Mouse (Mus musculus) gastrocnemius, postnatal 10 days (tissue): ENCODE measurements around the gene Slc25a51. TPM values are rescaled to one million over a fixed set of nuclear protein-coding genes. Genes with fewer than 3 reads are reported as not detected.
A peak's percentile ranks its signal among the peaks of the same experiment; 100 is the strongest.

Experiments
- DNase-seq: peaks from one replicate; pipeline ENCODE4 v3.0.0; 2021; ENCODE audit warnings: mixed read lengths
- long read RNA-seq, 2 experiments: library from polyadenylated mRNA; stranded (forward); transcript quantifications; one replicate each; pipeline ENCODE4 v2.0.0; 2021
- total RNA-seq, 2 experiments: library from RNA; stranded (reverse); gene quantifications; 2 replicates each; pipeline ENCODE4 v1.2.3; 2021

Gene Slc25a51
- total RNA-seq: 10 to 100 TPM; 73.2 to 75.5 TPM
- long read RNA-seq, experiment 1, full-length matches to known transcripts: 64 of 67 reads
- long read RNA-seq, experiment 1, partial matches to known transcripts: 1 of 67 reads
- long read RNA-seq, experiment 1, other reads (novel, unspliced or antisense): 2 of 67 reads
- long read RNA-seq, experiment 2, full-length matches to known transcripts: 60 of 63 reads
- long read RNA-seq, experiment 2, partial matches to known transcripts: 1 of 63 reads
- long read RNA-seq, experiment 2, other reads (novel, unspliced or antisense): 2 of 63 reads

DNA sequence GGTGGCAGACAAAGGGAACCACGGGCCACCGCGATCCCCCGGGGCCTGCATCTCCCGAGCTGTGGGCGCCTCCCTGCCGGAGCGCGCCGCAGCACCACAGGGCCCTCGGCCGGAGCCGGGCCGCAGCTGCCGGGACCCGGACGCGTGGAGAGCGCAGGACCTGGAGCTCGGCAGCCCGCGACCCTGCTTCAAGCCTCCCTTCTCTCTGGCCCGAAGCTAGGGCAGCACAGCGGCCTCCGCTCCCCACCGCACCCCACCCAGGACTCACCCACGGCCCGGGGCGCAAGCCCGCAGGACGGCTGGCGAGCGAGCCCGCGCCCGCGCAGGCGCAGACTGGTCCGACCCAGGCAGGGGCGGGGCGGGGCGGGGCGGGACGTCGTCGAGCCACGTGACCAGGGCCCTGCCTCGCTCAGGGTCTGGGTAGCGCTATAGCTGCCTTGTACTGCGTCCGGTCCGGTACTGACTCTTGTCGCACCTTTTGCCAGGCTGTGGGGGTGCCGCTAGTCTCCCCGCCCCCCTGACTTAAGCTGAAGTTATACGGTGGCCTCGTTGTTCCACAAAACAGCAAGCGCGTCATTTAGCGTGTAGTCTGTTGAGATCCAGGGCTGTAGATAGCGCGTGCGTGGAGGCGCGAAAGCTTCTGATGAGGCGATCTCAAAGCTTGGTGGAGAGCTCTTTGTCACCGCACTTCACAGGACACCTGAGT is at the start of gene Slc25a51:
Gene Slc25a51 (minus strand): TSS at position 340 of the 706 bp plus-strand sequence.
- DNase-seq: peak; percentile 85

DNA sequence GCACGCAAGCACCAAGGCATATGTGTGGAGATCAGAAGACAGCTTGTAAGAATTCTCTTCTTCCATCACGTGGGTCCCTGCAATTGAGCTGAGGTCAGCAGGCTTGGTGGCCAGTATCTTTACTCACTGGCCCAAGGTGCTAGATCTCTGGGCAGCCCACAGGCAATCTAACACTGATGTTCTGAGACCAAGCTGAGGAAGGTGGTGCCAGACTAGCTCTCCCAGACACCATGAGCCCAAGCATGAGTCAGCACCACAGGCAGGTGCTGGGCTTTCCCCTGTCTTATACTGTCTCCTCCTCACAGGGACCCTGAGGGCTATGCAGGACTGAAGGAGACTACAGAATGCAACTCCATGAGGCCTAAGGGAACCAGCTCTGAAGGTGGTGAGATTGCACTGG is 49.0 kb upstream of the Slc25a51 start:
- no peak for DNase-seq

DNA sequence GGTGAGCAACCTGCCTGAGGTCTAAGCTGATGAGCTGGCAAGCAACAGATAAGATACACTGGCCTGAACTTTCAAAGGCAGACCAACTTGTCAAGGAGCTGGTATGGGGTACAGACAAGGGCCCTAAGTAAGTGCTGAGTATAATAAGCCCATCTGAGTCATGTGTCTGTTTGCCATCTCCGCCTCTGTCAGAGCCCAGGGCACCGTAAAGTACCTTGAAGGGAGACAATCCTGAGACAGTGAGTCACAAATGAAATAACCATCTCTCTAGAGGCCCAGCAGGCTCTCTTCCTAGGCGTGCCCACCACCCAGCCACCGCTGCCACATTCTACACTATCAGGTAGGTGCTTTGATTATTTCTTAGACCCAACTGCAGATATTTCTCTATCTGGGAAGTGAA is 46.4 kb upstream of the Slc25a51 start:
- no peak for DNase-seq

DNA sequence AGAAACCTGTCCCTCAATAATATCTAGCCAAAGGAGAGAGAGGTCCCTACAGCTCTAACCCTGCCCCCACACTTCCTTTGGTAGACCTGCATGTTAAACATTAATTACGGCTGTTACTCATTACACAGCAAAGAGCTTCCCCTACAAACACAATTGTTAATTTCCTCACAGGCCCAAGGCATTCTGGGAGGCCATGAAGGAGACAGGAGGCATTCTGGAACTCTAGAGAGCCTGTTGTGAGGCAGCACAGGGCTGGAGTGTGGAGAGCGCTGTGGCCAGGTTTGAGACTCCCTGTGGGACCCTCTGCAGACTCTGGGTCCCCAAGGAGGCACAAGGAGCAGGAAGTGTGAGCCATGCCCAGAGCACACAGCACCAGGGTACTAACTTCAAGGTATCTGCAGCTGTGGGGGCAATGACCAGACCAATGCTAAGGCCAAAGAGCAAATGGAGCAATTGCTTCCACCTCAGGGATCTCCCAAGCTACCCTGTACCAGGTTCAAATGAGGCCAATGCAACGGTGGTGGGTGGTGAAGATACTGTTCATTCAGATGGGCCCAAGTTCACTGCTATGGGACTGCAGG is 44.8 kb upstream of the Slc25a51 start:
- no peak for DNase-seq

DNA sequence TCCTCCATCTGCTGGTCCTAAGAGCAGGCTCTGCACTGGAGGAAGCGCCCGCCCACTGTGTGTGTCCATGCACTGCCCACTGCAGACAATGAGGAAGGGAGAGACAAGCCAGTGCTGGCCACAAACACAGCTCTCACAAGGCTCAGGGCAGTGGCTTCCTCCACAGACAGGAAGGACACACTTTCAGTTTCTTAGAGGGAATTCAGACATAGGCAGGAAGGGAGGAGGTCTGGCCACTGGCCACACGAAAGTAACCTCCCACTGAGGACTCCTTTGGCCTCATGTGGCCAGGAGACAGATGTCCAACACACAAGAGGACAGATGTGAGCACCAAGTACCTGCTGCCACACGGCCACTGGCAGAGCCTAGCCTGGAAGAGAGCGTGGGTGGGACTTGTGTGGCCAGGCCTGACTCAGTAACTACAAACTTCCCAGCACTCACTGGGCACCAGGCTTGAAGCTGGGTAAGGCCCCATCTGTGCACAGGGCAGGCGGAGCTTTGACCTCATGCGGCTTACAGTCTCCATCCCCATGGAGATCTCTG is 44.1 kb upstream of the Slc25a51 start:
- no peak for DNase-seq

DNA sequence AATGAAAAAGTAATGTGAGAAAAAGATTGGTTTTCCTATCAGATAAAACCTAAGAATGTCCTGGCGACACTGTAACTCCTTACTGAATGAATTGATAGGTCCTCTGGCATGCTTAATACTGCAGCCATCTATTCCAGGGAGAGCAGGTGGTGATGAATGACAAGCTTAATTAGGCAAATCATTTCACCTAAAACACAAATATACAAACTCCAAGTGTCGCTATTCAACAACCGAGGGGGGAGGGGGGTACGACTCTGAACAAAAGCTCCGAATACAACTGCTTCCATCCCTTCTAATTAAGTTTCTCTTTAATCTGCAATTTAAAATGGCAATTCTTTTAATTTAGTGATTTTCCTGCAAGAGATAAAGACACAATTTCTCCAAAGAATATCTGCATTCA is 40.4 kb upstream of the Slc25a51 start:
- DNase-seq: no peak

DNA sequence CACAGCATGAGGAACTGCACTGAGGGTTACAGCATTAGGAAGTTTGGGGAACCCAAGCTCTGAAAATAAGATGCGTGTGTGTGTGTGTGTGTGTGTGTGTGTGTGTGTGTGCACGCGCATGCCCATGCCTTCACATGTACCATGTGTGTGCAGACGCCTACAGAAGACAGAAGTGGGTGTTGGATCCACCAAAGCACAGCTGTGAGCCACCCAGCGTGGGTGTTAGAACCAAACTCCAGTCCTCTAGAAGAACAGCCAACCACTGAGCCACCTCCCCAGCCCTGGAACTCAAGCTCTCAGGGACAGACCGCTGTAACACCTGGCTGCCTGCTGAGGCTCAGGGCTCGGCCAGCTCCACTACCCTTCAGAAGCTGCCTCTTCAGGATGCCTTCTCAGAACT is 39.9 kb upstream of the Slc25a51 start:
- no peak for DNase-seq

DNA sequence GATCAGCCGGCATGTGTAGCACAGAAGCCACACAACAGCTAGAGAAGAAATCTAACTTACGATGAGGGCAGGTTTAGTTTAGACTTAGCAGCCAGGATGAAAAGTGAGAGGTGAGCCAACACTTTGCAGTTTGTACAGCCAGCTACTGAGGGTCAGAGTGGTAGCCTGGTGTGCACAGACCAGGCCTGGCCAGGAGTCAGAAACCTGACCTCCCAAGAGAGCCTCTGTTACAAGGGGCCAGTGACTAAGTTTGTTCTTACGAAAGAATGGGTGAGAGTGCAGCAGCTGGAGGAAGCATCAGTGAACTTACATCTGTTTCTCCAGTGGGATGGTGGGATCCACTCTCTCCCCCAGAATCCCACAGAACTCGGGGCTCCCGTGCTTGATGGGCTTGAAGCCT is 38.6 kb upstream of the Slc25a51 start:
- DNase-seq: no peak

DNA sequence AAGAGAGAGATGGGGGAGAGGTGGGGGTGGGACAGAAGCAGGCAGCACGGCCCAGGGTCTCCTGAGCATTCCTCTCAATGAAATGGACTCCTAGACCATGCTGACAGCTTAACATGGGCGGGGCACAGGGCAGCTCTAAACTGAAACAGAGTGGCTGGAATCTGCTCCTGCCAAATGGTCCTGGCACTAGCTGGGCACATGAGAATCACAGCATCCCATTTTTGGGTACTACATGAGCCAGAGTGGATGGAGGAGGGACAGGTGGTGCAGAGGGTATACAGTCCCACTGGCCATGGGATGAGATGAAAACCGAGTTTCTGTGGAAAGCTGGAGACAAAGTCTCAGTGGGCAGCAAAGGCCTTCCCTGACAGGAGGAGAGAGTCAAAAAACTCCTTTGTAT is 36.7 kb upstream of the Slc25a51 start:
- no peak for DNase-seq

DNA sequence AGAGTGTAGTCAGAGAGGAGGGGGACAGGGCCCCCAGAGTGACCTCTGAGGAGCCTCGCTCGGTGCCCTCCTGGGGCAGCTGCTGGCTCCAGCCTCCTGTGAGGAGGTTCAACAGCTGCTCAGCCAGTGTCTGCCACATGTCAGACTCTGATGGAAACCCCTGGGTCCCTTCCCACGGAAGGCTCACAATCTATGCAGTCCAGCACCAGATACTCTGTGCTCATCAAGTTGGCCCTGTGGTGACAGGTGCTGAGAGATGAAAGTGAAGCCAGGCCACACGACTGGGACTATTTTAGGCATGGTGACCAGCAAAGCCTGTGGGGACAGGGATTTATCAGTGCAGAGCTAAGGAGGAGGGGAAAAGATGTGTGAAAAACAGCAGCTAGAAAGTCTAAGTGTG is 36.2 kb upstream of the Slc25a51 start:
- no peak for DNase-seq

DNA sequence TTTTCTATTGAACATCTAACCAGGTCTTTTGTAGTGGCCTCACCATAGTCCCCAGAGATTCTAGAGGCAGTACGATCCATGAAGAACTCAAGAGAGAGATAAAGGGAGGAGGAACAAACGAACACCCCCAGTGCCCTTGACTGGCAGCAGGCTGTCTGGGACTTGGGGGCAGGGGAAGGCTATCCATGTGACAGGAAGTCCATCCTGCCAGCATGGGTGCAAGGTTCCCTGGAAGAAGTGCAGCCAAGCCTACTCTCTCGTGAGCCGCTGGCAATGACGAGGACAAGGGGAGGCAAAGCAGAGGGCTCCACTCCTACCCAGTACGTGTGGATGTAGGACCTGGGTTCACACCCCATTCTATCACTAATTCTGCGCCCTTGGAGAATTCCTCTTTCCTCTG is 35.1 kb upstream of the Slc25a51 start:
- DNase-seq: no peak

DNA sequence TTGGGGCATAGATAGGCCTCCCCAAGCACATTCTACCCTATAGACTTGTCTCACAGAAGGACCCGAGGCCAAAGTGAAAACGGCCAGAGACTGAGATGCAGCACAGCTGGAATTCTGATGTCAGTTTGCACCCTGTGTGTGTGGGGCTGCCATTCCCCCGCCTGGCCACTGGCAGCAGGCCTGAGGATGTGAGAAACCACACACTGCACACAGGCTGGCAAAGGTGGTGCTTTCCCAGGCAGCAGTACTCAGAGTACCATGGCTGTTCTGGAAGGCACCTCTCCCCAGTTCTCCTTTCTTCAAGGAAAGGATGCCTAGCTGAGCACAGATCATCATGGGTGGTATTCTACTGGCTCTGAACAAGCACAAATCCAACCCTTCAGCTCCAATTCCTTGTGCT is 33.7 kb upstream of the Slc25a51 start:
- DNase-seq: no peak

DNA sequence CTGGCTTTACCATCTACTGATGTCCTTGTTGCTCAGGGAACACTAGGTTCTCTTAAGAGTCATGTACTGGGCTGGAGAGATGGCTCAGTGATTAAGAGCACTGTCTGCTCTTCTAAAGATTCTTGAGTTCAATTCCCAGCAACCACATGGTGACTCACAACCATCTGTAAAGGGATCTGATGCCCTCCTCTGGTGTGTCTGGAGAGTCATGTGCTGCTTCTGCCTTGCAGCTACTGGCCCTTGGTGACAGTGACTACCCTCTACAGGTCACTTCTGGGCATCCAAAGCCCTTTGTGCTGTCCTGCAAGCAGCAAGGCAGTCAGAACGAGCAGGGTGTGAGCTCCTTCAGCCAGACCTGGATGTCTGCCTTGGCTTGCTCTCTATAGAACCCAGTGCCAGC is 33.2 kb upstream of the Slc25a51 start:
- DNase-seq: no peak

DNA sequence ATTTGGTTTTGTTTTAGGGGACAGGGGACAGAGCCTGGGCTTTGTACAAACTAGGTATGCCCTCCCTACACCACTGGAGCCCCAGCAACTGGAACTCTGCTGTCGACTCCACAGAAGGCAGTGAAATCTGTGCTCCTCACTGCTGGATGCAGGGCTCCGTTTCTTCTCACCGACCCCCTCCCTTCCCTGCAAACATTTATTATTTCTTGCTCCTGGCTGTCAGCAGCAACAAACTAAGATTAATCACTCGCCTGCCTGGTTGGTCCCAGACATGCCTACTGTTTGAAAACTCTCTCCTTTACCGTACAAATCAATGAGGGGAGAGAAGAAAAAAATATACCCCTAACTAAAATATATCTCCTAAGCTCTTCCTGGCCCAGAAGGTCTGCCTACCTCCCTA is 30.7 kb upstream of the Slc25a51 start:
- no peak for DNase-seq

DNA sequence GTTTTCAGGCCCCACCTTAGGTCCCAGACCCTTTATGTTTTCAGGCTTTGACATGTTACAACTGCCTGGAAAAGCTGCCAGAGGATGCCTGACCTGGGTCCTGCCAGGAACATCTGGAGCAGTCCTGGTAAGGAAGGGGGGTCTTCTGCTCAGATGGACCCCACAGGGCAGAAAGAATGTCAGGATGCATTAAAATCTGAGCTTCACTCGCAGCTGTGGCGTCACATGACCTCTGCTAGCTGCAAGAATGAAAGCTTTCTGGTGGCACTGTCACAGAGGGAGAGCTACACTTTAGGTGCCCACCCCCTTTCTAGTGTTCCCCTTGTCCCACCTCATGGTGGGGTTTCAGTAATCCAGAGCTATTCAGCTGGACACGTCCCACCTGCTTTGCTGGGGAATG is 28.4 kb upstream of the Slc25a51 start:
- no peak for DNase-seq

DNA sequence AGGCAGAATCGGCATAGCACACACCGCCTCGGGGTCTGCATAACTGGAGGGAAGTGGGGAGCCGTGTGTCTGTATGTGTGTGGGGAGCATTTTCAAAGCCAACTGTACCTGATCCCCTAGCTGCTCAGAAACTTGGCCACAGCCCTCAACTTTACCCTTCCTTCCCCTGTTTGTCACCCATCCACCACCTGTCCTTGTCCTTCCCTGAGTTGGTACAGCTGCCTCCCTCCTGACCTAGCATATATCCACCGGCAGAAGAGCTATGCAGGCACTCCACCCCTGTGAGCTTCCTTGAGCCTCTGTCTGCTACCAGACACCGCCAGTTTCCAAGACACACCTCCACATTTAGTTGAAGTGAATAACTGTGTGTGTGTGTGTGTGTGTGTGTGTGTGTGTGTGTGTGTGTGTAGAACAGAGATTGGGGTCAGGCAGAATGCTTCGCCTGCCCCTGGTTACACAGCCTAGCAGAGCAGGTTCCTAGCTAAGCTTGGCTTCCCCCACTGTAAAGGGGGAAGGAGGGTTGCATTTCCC is 27.9 kb upstream of the Slc25a51 start:
- DNase-seq: no peak

DNA sequence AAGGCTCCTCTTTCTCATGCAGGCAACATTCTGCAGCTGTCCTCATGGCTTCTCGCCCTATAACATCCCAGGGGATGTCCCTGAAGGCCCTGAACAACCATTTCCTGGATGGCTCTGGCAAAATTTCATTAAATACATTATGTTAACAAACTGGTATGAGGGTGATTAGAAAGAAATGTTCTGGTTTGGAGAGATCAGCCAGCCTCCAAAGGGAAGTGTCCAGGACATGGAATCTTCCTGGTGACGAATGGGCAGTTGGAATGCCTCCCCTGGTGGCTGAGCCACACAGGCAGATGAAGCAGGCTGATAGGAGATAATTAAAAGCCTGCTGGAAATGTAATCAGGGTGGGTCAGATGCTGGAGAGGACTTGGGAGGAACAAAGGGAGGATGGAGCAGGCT is 27.3 kb upstream of the Slc25a51 start:
- no peak for DNase-seq

DNA sequence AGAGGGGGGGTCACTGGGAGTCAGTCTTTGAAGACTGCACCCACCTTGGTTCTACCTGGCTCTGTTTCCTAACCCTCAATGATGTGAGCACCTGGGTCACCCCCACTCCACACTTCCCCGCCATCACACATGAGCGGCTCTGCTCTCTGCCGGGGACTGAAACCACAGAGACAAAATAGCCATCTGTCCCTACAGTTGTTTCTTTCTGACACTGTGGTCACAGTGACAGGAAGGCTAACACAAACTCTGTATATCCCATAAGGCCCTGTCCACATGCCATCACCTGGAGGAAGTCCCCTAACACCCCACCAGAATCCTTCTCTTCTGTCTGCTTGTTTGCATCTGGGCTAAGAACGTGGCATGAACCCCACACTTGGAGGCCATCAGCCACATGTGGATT is 26.1 kb upstream of the Slc25a51 start:
- DNase-seq: no peak

DNA sequence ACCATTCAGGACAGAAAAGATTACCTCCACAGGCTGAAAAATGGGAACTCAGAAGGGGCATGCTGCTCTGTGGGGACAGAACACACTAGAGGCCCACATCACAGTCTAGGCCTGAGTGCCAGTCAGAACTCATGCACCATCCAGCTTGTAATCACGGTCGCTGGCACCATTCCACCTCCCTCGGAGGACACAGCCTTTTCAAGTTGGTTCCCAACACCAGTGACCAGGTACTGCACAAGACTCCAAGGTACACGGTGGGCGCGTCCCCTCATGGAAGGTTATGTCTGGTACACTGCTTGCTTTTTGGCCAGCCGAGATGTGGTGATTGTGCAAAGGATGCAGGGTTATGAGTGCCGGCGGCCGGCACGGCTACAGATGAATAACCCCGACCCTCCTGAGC is 25.5 kb upstream of the Slc25a51 start:
- DNase-seq: no peak

DNA sequence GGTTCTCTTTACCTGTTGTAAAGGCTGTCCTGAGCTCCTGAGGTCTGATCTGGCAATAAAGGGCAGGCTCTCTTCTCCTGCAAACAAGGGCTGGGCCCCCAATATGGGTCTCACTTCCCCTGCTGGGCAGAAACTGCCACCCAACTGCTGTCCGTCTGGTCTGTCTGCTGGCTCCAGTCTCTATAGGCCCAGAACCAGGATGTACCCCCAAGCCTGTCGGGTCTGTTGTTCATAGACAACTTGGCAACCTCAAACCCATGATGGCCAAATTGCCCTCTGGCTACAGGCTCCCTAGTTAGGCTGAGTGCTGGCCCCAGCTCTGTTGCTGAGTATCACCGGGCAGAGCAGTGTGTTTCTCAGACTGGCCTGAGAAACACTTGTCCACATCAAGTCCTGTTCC is 23.2 kb upstream of the Slc25a51 start:
- no peak for DNase-seq

DNA sequence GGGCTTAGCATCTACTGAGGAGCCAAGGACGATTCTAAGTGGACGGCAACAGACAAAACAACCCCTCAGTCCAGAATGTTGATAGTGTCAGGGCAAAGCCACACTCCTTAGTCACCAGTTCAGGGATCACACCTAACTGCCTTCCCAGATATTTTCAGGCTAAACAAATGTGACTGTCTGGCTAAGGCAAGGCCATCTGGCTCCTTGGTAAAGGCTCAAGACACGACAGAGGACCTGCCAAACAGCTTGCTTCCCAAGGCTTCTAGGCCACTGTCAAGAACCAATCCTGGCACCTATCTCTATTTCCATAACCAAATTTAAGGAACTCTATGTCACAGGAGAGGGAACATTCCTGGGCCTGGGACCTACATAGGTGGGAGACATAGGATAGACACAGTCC is 22.8 kb upstream of the Slc25a51 start:
- DNase-seq: no peak

DNA sequence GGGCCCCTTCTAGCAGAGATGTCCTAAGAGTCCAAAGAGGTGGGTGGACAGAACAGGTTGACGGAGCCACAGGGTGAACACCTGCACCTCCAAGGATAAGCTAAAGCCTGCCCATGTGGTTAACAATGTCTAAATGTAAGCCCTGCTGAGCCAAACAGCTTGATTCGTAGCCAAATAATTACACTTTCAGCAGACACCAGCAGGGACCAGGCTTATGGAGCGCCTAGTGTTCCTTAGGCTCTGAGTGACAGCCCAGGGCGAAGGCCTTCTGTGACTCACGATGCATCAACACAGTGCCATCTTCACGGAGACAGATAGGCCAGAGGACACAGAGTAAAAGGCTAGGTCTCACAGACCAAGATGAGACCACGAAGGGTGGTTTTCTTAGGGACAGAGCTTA is 20.9 kb upstream of the Slc25a51 start:
- DNase-seq: no peak

DNA sequence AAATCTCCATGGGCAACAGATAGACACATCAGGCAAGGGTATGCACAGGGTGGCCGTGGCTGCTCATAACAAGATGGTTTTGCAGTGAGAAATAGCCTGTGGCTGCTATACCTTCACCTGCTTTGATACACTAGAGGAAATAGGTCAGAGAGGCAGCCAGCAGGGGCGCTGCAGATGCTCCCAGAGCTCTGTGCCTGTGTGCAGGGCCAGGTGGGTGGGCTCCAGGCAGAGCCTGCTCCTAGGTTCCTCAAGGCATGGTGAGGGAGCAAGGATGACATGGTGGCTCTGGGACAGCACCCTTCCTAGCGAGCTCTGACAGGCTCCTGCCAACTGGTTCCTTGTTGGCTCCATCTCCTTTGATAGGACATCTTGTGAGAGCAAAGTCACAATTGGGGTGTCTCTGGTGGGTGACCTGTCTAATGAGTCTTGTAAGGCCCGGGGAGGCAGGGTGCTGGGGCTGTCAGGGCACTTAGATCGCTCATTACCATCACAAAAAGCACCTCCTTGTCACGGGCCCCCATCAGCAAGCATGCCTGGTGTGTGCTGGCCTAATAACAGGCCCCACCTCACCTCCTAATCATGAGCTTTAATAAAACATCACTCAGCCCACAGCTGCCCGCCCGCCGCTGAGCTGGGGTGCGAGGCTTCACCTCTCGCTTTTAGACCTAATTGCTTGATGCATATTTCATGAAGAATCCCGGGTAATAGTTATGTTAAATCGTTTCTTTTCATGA is 18.3 kb upstream of the Slc25a51 start:
- DNase-seq: no peak
